Mouse (Mus musculus): ENCODE data around the gene Col6a2. TPM values are rescaled to one million over a fixed set of nuclear protein-coding genes. Genes with fewer than 3 reads are reported as not detected.

Gene Col6a2
- 294 and 297 TPM in 2 replicates for polyA plus RNA-seq (2015; fragmentation: Nextera tagmentation; extraction: Ambion mirVana)

DNA sequence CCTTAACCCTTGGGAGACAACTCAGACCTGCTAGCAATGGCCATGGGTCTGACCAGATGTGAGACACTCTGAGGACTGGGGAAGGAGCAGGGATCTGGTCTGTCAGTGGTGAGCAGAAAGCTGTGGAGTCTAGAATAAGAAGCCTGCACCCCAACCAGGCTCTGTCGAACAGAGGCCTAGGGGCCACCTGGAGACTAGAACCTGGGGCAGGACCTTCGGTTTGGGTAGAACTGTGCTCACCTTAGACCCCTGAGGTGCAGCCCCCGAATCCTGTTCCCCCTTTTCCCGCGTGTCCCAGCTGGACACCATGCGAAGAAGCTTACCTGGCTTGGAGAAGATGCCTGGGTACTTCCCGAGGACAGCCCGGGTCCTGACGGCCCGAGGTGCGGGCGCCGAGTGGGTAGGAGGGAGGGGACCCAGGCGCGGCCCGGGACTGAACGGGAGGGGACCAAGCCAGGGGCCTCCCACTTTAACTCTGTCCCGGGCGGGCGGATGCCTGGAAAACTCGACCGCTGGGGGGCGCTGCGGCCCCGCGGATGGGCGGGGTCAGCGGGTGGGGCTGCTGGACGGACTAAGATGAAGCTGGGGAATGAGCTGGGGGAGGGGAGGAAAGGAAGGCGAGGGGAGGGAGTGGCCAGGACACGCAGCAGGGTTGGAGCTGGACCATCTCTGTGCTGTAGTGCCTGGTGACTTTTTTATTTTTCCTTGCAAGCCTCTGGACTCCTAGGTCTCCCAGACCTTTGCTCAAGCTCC, at the start of gene Col6a2:
Gene Col6a2, minus strand, starts transcription at position 703 of the 753 bp plus-strand sequence.
- Histone ChIP-seq H3K27ac (peak within 1 kb of the TSS; percentile 84), H3K27me3 (replicated peaks) (no peaks in the 10 kb centered on the region), H3K9me3 (no peaks in the 10 kb centered on the region), H3K4me2 (peak within 1 kb of the TSS; percentile 67), H3K4me3 (replicated peaks) (peak within 1 kb of the TSS; percentile 52), H3K4me1 (peaks cover 11% of the 10 kb centered on the region), H3K36me3 (no peaks in the 10 kb centered on the region), H3K9ac (peak within 1 kb of the TSS; percentile 38)
- WGBS, result 2% methylated on average over 28 of the region's 31 CpGs
- ATAC-seq (ENCODE audit: insufficient read depth, low FRiP score, low read depth), result peak; percentile 92

DNA sequence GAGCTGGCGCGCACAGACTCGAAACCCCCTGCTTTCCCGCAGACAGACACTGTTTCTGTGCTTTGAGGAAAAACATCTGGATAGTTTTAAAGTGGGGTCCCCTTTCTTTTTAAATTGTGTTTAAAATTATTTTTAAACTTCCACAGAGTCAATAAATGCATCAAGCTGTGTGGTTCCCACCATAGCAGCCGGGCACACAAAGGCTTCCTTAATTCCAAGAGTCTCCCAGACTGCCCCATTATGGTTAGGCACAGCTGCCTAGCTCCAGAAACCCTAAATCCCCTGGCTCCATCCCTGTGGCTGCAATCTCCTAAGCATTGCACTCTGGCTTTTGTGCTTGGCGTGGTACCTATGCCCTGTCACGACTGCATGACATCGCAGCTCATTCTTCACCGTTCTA, 48.5 kb upstream of the Col6a2 start:
- no peak overlapping the region for H3K4me2 ChIP-seq
- H3K9ac ChIP-seq, result no peak overlapping the region
- peak overlapping the region; percentile 76 for H3K27ac ChIP-seq
- no peaks in the 10 kb centered on the region for H3K27me3 ChIP-seq (replicated peaks)
- H3K36me3 ChIP-seq, result no peaks in the 10 kb centered on the region
- H3K9me3 ChIP-seq, result no peaks in the 10 kb centered on the region
- no peak overlapping the region for H3K4me3 ChIP-seq (replicated peaks)
- ATAC-seq (ENCODE audit: insufficient read depth, low FRiP score, low read depth), result no peak
- H3K4me1 ChIP-seq, result 0 out of 2 replicates have a peak, but pooled peaks cover 4% of the 10 kb centered on the region
- 62% methylated on average over 9 of the region's 9 CpGs for WGBS

GRCm38 (mm10) chr10:76668947-76669284, 45.5 kb upstream of the Col6a2 start:
- H3K36me3 ChIP-seq, result no peaks in the 10 kb centered on the region
- H3K9me3 ChIP-seq, result no peaks in the 10 kb centered on the region
- H3K4me3 ChIP-seq (replicated peaks), result no peak overlapping the region
- ATAC-seq (ENCODE audit: insufficient read depth, low FRiP score, low read depth), result peak; percentile 41; the same call in 1 of the 2 replicates
- no peaks in the 10 kb centered on the region for H3K27me3 ChIP-seq (replicated peaks)
- 42% methylated on average over 7 of the region's 7 CpGs for WGBS
- H3K4me1 ChIP-seq, result 0 out of 2 replicates have a peak, but pooled peaks cover 2% of the 10 kb centered on the region
- no peak overlapping the region for H3K4me2 ChIP-seq
- peak overlapping the region; percentile 61; the same call in 1 of the 2 replicates for H3K27ac ChIP-seq
- no peak overlapping the region for H3K9ac ChIP-seq

DNA sequence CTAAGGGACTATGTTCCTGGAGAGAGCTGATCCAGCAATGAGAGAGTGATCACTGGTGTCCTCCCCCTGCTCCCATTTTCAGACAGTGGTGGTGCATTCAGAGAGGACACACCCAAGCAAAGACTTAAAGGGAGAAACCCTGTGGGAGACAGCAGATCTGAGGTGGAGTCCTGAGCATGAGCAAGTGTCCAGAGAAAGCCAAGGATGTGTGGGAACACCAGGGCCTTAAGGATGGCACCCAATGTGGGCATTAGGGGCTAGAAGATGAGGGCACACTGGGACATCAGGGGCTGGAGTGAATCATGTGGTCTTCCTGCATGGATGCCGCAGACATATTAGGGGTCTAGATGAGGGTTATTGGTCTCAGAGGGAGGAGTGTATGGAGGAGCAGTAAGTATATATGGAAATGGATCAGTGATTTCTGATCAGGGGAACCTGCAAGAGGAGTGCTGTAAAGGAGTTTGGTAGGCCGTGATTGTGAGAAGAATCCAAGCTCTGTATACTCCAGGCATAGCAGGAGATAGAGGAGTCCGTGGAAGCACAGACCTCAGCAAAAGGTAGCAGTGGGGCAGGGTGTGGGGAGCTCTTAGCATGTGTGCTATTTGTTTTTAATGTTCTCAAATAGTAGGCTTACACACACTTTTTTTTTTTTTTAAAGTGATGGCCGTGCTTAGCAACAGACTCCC, 45.0 kb upstream of the Col6a2 start:
- WGBS, result 73% methylated on average over 4 of the region's 4 CpGs
- H3K27me3 ChIP-seq (replicated peaks), result no peaks in the 10 kb centered on the region
- no peak overlapping the region for H3K4me3 ChIP-seq (replicated peaks)
- no peak overlapping the region for H3K9ac ChIP-seq
- ATAC-seq (ENCODE audit: insufficient read depth, low FRiP score, low read depth), result peak; percentile 6; the same call in 1 of the 2 replicates
- H3K4me2 ChIP-seq, result no peak overlapping the region
- H3K4me1 ChIP-seq, result 0 out of 2 replicates have a peak, but pooled peaks cover 7% of the 10 kb centered on the region
- no peaks in the 10 kb centered on the region for H3K36me3 ChIP-seq
- peak overlapping the region; percentile 61 for H3K27ac ChIP-seq
- no peaks in the 10 kb centered on the region for H3K9me3 ChIP-seq

DNA sequence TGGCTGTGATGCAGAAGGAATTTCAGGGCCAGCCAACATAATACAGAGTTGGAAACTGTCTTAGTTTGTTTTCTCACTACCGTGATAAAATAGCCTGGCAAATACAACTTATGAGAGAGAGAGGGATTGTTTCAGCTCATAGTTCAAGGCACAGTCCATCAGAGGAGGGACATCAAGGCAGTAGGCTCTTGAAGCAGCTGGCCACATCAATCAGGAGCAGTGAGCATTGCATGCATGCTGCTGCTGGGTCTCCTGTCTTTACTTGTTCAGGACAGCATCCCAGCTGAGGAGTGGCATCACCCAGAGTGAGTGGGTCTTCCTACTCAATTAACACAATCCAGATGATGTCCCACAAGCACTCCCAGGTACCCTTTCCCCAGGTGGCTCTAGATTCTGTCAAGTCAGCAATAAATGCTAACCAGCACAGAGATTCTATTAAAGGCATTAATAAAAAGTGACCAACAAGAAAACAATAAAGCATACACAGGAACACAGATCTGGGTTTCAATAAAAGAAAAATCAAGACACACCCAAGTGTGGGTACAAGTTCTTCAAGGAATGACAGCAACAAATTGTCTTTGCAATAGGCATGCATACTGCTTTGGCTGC, 43.9 kb upstream of the Col6a2 start:
- Histone ChIP-seq H3K36me3 (no peaks in the 10 kb centered on the region), H3K27ac (no peak overlapping the region), H3K9ac (no peak overlapping the region), H3K4me1 (0 out of 2 replicates have a peak, but pooled peaks cover 7% of the 10 kb centered on the region), H3K4me3 (replicated peaks) (no peak overlapping the region), H3K9me3 (no peaks in the 10 kb centered on the region), H3K27me3 (replicated peaks) (no peaks in the 10 kb centered on the region), H3K4me2 (no peak overlapping the region)
- no peak for ATAC-seq (ENCODE audit: insufficient read depth, low FRiP score, low read depth)
- WGBS, result 84% methylated on average over 1 of the region's 1 CpGs

DNA sequence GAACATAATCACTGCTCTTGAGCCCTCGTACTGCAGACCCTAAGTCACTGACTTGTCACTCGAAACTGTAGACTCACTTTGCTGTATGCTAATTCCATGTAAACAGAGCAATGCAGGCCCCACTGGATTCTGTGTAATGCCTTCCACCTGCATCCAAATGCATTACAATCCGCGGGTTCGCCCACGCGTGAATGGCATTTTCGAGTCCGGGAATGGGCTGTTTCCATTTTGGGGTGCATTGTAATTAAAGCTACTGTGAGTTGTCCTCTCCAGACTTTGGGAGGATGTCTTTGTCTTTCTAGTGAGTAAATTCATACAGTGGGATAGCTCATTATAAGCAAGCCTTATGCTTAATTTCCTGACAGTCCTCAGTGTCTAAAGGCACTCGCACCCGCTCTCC, 42.1 kb upstream of the Col6a2 start:
- Histone ChIP-seq H3K9me3 (no peaks in the 10 kb centered on the region), H3K4me1 (0 out of 2 replicates have a peak, but pooled peaks cover 7% of the 10 kb centered on the region), H3K9ac (no peak overlapping the region), H3K4me2 (no peak overlapping the region), H3K27me3 (replicated peaks) (no peaks in the 10 kb centered on the region), H3K4me3 (replicated peaks) (no peak overlapping the region), H3K36me3 (no peaks in the 10 kb centered on the region), H3K27ac (0 out of 2 replicates have a peak overlapping the region, but pooled peaks have one; percentile 83)
- no peak for ATAC-seq (ENCODE audit: insufficient read depth, low FRiP score, low read depth)
- 95% methylated on average over 11 of the region's 11 CpGs for WGBS

GRCm38 (mm10) chr10:76664156-76665115, 41.0 kb upstream of the Col6a2 start:
- Histone ChIP-seq H3K9ac (no peak overlapping the region), H3K36me3 (no peaks in the 10 kb centered on the region), H3K9me3 (no peaks in the 10 kb centered on the region), H3K27me3 (replicated peaks) (no peaks in the 10 kb centered on the region), H3K4me1 (0 out of 2 replicates have a peak, but pooled peaks cover 7% of the 10 kb centered on the region), H3K4me2 (no peak overlapping the region), H3K4me3 (replicated peaks) (no peak overlapping the region), H3K27ac (peak overlapping the region; percentile 83)
- 56% methylated on average over 20 of the region's 20 CpGs for WGBS
- peak; percentile 80 for ATAC-seq (ENCODE audit: insufficient read depth, low FRiP score, low read depth)

- H3K27me3 ChIP-seq (replicated peaks), result no peaks in the 10 kb centered on the region
- 40% methylated on average over 11 of the region's 11 CpGs for WGBS
- H3K9ac ChIP-seq, result no peak overlapping the region
- H3K4me3 ChIP-seq (replicated peaks), result no peak overlapping the region
- H3K4me1 ChIP-seq, result peaks cover 7% of the 10 kb centered on the region; the same call in 1 of the 2 replicates
- no peak overlapping the region for H3K4me2 ChIP-seq
- peak overlapping the region; percentile 83 for H3K27ac ChIP-seq
- ATAC-seq (ENCODE audit: insufficient read depth, low FRiP score, low read depth), result peak; percentile 24; the same call in 1 of the 2 replicates
- H3K36me3 ChIP-seq, result no peaks in the 10 kb centered on the region
- H3K9me3 ChIP-seq, result no peaks in the 10 kb centered on the region
Measured at GRCm38 (mm10) chr10:76653345-76654336, 30.2 kb upstream of the Col6a2 start.

- Histone ChIP-seq H3K4me1 (peaks cover 7% of the 10 kb centered on the region; the same call in 1 of the 2 replicates), H3K9me3 (no peaks in the 10 kb centered on the region), H3K4me2 (peak overlapping the region; percentile 9; the same call in 1 of the 2 replicates), H3K9ac (no peak overlapping the region), H3K27me3 (replicated peaks) (no peaks in the 10 kb centered on the region), H3K27ac (peak overlapping the region; percentile 91), H3K4me3 (replicated peaks) (no peak overlapping the region), H3K36me3 (no peaks in the 10 kb centered on the region)
- 33% methylated on average over 12 of the region's 12 CpGs for WGBS
- peak; percentile 85 for ATAC-seq (ENCODE audit: insufficient read depth, low FRiP score, low read depth)
Measured at GRCm38 (mm10) chr10:76650662-76651342, 27.4 kb upstream of the Col6a2 start.

- no peaks in the 10 kb centered on the region for H3K36me3 ChIP-seq
- H3K27me3 ChIP-seq (replicated peaks), result no peaks in the 10 kb centered on the region
- no peak overlapping the region for H3K27ac ChIP-seq
- H3K4me1 ChIP-seq, result peaks cover 7% of the 10 kb centered on the region; the same call in 1 of the 2 replicates
- no peaks in the 10 kb centered on the region for H3K9me3 ChIP-seq
- no peak overlapping the region for H3K4me2 ChIP-seq
- ATAC-seq (ENCODE audit: insufficient read depth, low FRiP score, low read depth), result no peak
- WGBS, result 87% methylated on average over 10 of the region's 10 CpGs
- H3K4me3 ChIP-seq (replicated peaks), result no peak overlapping the region
- H3K9ac ChIP-seq, result no peak overlapping the region
Measured at GRCm38 (mm10) chr10:76648738-76649137, 25.3 kb upstream of the Col6a2 start.

All from stomach, embryonic 15.5 days (tissue).